In genomic region chr10:18572581-18572980, GRCm38 (mm10) we compare ENCODE assay signal across 12 mouse cellular contexts. TPM values are rescaled to one million over a fixed set of nuclear protein-coding genes. Genes with fewer than 3 reads are reported as not detected.
DNase-seq lines count a peak whose midpoint lies in the region; ATAC-seq and TF ChIP-seq lines count a peak whose summit lies in the region.
"Had no signal": no experiment of that assay in that cellular context is flagged by ENCODE, and none has a peak within 500 bp of the region (broad histone marks: within the 10 kb centered on the region; RNA-seq: fewer than 3 reads in every experiment).

No protein-coding gene starts in this region.

- H3K27ac ChIP-seq in liver, embryonic 14.5 days = no peak overlapping the region
- H3K27ac ChIP-seq: forebrain, embryonic 12.5 days; heart, embryonic 15.5 days; midbrain, embryonic 15.5 days had no signal

- no peaks in the 10 kb centered on the region for H3K27me3 ChIP-seq in liver, embryonic 14.5 days (ENCODE audit: control insufficient read depth, insufficient read depth, low read length)
- H3K27me3 ChIP-seq: forebrain, embryonic 12.5 days; heart, embryonic 15.5 days; midbrain, embryonic 15.5 days had no signal

- no peak overlapping the region for H3K4me3 ChIP-seq in liver, embryonic 14.5 days (ENCODE audit: insufficient read depth in 1 of 2, low read depth in 2 of 2, low read length in 2 of 2)
- H3K4me3 ChIP-seq: forebrain, embryonic 12.5 days; heart, embryonic 15.5 days; midbrain, embryonic 15.5 days had no signal

- no peaks in the 10 kb centered on the region for H3K36me3 ChIP-seq in liver, embryonic 14.5 days (replicated peaks; ENCODE audit: control insufficient read depth, insufficient read depth, low read depth)
- H3K36me3 ChIP-seq: forebrain, embryonic 12.5 days; heart, embryonic 15.5 days; midbrain, embryonic 15.5 days had no signal

- H3K9me3 ChIP-seq in liver, embryonic 14.5 days (ENCODE audit: control insufficient read depth, low read length) = no peaks in the 10 kb centered on the region
- H3K9me3 ChIP-seq: forebrain, embryonic 12.5 days; heart, embryonic 15.5 days; midbrain, embryonic 15.5 days had no signal

- TF ChIP-seq CTCF in liver, embryonic 14.5 days (IDR thresholded peaks at IDR 0.05; ENCODE audit: low read depth) = peak; percentile 40

- peak; percentile 15 for DNase-seq in kidney, postnatal 10 days
- DNase-seq in kidney, adult 18-20 months = no peak
- peak; percentile 10 for DNase-seq in CD4-positive helper T cell, adult 2 months (ENCODE audit: low read depth, low spot score)
- peak; percentile 59 for DNase-seq in ES-CJ7 (ENCODE audit: low read depth, low spot score)
- DNase-seq in liver, embryonic 14.5 days (ENCODE audit: low read depth in 3 of 3, low spot score in 3 of 3) = no peak
- no peak for DNase-seq in MN1 (ENCODE audit: low spot score)
- DNase-seq in gastrocnemius, postnatal 10 days = no peak
- DNase-seq: adrenal gland, adult 8-10 months; cerebellum, postnatal 14 days had no signal

- no peak for ATAC-seq in liver, embryonic 14.5 days (ENCODE audit: insufficient read depth)
- ATAC-seq: midbrain, embryonic 15.5 days had no signal

- H3K4me2 ChIP-seq in liver, embryonic 14.5 days (ENCODE audit: low read depth) = no peak overlapping the region
- H3K4me2 ChIP-seq: forebrain, embryonic 12.5 days; heart, embryonic 15.5 days; midbrain, embryonic 15.5 days had no signal

- no peak overlapping the region for H3K9ac ChIP-seq in liver, embryonic 14.5 days (replicated peaks)
- H3K9ac ChIP-seq: forebrain, embryonic 12.5 days; heart, embryonic 15.5 days; midbrain, embryonic 15.5 days had no signal

- no peak for TF ChIP-seq EP300 in liver, embryonic 14.5 days (IDR thresholded peaks at IDR 0.05; ENCODE audit: low read depth)

- no peaks in the 10 kb centered on the region for H3K4me1 ChIP-seq in liver, embryonic 14.5 days (replicated peaks; ENCODE audit: control insufficient read depth in 2 of 2, insufficient read depth in 2 of 2, low read length in 1 of 2)
- H3K4me1 ChIP-seq: forebrain, embryonic 12.5 days; heart, embryonic 15.5 days; midbrain, embryonic 15.5 days had no signal

- WGBS in liver, embryonic 14.5 days (ENCODE audit: insufficient replicate concordance) = 45% methylated on average over 2 of the region's 2 CpGs

RNA-seq across cellular contexts. Expression of gene Hebp2, which starts 26.7 kb away (rescaled TPM):
- polyA plus RNA-seq in liver, embryonic 14.5 days (2012; rRNA removed) = 0.38 and 0.68 TPM in 2 replicates
- polyA plus RNA-seq in liver, embryonic 14.5 days (2014; fragmentation: Nextera tagmentation; extraction: Ambion mirVana) = 2.0 and 2.5 TPM in 2 replicates
- total RNA-seq in gastrocnemius, postnatal 10 days (2021) = 1 to 10 TPM; 1.7 to 2.6 TPM

Comparison
In these comparisons a context has a peak if more than half of its experiments do, and no peak if none do; other contexts are left out.
1. DNase-seq: peak in kidney, postnatal 10 days (single experiment), CD4-positive helper T cell, adult 2 months (single experiment) and ES-CJ7 (single experiment); none in kidney, adult 18-20 months (single experiment), liver, embryonic 14.5 days (0 of 3), MN1 (single experiment) and gastrocnemius, postnatal 10 days (single experiment).